Mouse (Mus musculus) T-helper 17 cell (primary cell): ENCODE measurements around the gene Cmbl.

Experiments used
- in situ Hi-C, 2 experiments: fragments of 300-600 bp; cut with MboI, MseI; formaldehyde crosslinking; loops; 1 replicate in 1 of 2; 2 replicates in 1 of 2; pipeline ENCODE4 v1.15.1; 2025; ENCODE audit warnings: high pct_unique_total_duplicates in 2 of 2

Cmbl gene

GRCm38 (mm10) chr15:31565184-31565583 is at the start of gene Cmbl:
TSS of gene Cmbl (plus strand) at chr15:31565389.
- in situ Hi-C loops: no loop called here

- in situ Hi-C loops: no loop called here
Measured at GRCm38 (mm10) chr15:31517186-31517585, 48.0 kb upstream of the Cmbl start.

GRCm38 (mm10) chr15:31518371-31518770 is 46.8 kb upstream of the Cmbl start:
- in situ Hi-C loops: no loop called here

GRCm38 (mm10) chr15:31519000-31519399 is 46.2 kb upstream of the Cmbl start:
- in situ Hi-C loops: no loop called here

GRCm38 (mm10) chr15:31526463-31526862 is 38.7 kb upstream of the Cmbl start:
- in situ Hi-C loops: no loop called here

- in situ Hi-C loops: no loop called here
Measured at GRCm38 (mm10) chr15:31528477-31528876, 36.7 kb upstream of the Cmbl start.

GRCm38 (mm10) chr15:31529103-31529502 is 36.1 kb upstream of the Cmbl start:
- in situ Hi-C loops: no loop called here

- in situ Hi-C loops: loop anchor here (5.0 to 10.0 kb wide), 2 partner anchors 62 to 305 kb away; partner anchors contain the start of gene Dap (in 1 of the 2)
Measured at GRCm38 (mm10) chr15:31529811-31530658, 35.2 kb upstream of the Cmbl start.

- in situ Hi-C loops: loop anchor here (5.0 to 10.0 kb wide), 2 partner anchors 61 to 306 kb away; partner anchors contain the start of gene Dap (in 1 of the 2)
Measured at GRCm38 (mm10) chr15:31530659-31531445, 34.3 kb upstream of the Cmbl start, which contains the start of gene March6. TSS of gene March6 (minus strand) at chr15:31531053.

- in situ Hi-C loops: loop anchor here (5.0 to 10.0 kb wide), 2 partner anchors 61 to 307 kb away; partner anchors contain the start of gene Dap (in 1 of the 2)
Measured at GRCm38 (mm10) chr15:31531446-31532330, 33.5 kb upstream of the Cmbl start.

- in situ Hi-C loops: loop anchor here (5.0 to 10.0 kb wide), 2 partner anchors 60 to 308 kb away; partner anchors contain the start of gene Dap (in 1 of the 2)
Measured at GRCm38 (mm10) chr15:31532331-31533021, 32.7 kb upstream of the Cmbl start.

- in situ Hi-C loops: loop anchor here (5.0 to 10.0 kb wide), 2 partner anchors 59 to 309 kb away; partner anchors contain the start of gene Dap (in 1 of the 2)
Measured at GRCm38 (mm10) chr15:31533529-31533928, 31.7 kb upstream of the Cmbl start.

- in situ Hi-C loops: loop anchor here (5.0 to 10.0 kb wide), 4 partner anchors 48 to 310 kb away; partner anchors contain the start of gene Dap (in 1 of the 2)
Measured at GRCm38 (mm10) chr15:31534421-31535258, 30.5 kb upstream of the Cmbl start.

GRCm38 (mm10) chr15:31535259-31535855 is 29.8 kb upstream of the Cmbl start:
- in situ Hi-C loops: loop anchor here in 1 of 2 experiments (5.0 to 10.0 kb wide), 3 partner anchors 47 to 311 kb away; partner anchors contain the start of gene Dap

- in situ Hi-C loops: loop anchor here in 1 of 2 experiments (5.0 to 10.0 kb wide), 3 partner anchors 46 to 311 kb away; partner anchors contain the start of gene Dap
Measured at GRCm38 (mm10) chr15:31536051-31536737, 29.0 kb upstream of the Cmbl start.

GRCm38 (mm10) chr15:31537706-31538105 is 27.5 kb upstream of the Cmbl start:
- in situ Hi-C loops: loop anchor here in 1 of 2 experiments (5.0 to 10.0 kb wide), 3 partner anchors 45 to 313 kb away; partner anchors contain the start of gene Dap

- in situ Hi-C loops: loop anchor here in 1 of 2 experiments (5.0 to 10.0 kb wide), 3 partner anchors 44 to 314 kb away; partner anchors contain the start of gene Dap
Measured at GRCm38 (mm10) chr15:31538346-31538745, 26.8 kb upstream of the Cmbl start.
